Mouse (Mus musculus) ovary, postnatal 36 days (tissue): Measurements from ENCODE around the gene Gsg1l.
A peak's percentile ranks its signal among the peaks of the same experiment; 100 is the strongest.

Source experiments
- DNase-seq: peaks from one replicate; pipeline ENCODE4 v3.0.0; 2022; ENCODE audit warnings: low spot score, mixed read lengths

Gsg1l gene

DNA sequence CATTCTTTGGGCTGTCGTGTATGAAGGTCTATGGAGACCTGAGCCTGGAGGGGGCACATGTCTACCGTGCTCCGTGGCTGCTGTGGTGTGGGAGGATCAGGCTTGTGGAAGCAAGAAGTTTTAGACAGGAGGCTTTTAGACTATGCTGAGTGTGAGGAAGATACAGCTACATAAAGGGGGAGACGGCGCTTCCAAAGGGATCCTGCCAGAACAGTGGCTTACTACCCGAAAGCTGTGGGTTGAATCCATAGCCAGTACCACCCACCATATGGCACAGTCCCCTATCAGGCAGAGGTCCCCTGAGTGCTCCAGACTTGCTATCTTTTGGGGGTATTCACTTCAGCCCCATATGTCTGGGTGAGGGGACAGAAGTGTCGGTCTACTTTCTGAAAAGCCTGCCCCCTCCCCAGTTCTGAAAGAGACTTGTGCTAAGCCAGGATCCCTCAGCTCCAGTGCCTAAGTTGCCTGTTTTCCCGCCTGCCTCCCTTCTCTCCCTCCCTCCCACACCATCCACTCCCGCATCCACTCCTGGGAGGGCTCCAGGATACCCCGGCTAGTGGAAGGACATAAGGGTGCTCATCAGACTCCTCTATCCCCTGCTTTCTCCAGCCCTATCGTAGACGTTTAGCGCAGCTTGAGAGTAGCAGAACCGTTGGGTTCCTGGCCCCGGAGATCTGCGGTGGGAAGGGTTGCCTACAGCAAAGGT is 1.1 kb downstream of the Gsg1l start:
- no peak for DNase-seq

DNA sequence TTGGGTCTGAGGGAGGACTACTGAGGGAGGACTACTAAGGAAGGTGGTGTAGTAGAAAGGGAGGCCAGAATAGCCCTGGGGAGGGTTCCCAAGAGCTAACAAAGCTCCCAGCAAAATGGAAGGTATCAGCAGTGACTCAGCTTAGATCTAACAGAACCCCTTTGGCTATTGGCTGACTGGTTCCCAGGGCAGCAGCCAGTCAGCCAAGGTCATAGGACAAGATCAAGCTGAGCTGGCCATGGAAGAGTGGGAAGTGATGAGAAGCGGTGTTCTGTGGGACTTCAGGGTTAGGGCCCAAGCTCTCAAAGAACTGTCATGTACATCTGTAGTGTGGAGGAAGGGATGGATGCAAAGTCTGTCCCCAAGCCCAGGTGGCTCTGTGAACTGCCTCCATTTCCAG is 5.3 kb downstream of the Gsg1l start:
- no peak for DNase-seq

DNA sequence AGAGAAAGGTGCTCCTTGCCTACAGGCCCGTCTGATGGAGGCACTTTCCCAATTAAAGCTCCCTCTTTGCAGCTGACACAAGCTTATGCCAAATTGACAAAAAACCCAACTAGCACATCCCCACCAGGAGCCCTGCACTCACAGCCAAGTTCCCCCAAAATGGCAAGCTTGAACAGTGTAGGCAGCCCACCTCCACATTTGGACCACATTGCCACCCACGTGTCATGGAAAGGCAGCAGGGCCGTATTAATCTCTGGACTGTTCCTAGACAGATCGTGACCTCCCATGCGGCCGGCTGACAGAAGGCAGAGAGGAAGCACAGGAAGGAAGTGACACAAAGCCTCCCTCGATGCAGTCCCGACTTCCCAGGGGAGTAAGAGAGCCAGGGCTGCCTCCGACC is 7.2 kb downstream of the Gsg1l start:
- DNase-seq, result no peak

DNA sequence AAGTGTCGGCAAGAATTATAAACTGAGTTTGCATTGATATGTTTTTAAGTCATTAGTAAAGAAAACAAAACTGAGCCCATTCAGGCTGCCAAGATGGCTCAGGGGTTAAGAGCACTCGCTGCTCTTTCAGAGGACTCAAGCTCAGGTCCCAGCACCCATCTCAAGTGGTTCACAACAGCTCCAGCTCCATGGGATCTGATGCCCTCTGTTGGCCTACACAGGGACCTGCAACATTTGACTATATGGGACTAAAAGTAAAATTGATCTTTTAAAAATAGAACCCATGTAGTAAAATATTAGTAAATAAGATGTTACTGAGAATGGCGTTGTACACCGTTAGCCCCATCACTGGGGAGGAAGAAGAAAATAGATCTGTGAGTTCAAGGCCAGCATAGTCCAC is 11.9 kb downstream of the Gsg1l start:
- no peak for DNase-seq

DNA sequence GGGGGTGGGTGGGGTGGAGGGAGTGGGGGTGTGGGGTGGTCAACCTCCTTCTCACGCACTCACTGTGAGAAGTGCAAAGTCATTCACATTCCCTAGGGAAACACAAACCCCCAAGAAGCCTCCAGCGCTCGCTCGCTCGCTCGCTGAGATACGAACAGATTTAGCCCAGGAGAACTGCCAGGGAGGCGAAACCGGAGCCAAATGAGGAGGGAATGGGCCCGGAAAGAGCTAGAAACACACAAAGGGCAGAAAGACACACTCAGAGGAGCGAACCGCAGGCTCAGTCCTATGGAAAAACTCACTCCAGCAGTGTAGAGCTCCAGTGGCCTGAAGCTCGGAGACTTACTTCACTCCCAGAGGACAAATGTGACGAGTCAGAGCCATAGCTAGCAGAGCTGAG is 15.4 kb downstream of the Gsg1l start:
- DNase-seq, result peak; percentile 46

DNA sequence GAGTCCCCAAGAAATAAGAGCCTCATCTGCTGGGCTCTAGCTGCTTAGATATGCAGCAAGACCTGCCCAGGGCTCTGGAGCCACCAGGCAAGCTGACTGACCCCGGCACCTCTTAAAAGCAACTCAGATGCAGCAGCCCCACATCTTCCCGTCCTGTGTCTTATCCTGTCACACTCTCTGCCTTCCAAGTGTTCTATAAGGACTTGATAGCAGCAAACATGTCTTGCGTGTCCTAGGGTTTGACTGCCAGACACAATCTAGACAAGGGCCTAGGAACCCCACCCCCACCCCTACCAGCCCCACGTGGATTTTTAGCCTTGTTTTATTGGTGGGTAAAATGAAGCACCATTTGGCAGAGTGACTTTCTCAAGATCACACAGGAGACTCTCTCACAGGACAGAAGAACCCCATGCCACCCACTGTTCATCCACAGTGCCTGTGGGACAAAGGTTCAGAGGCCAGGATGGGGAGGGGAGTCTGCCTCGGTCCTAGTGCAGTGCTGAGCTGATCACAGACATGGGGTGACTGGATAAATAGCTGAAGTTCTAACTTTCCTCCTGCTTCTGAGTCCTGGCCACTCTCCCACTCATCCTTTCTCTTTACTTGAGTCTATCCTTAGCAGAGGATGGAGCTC is 16.9 kb downstream of the Gsg1l start:
- DNase-seq, result no peak

DNA sequence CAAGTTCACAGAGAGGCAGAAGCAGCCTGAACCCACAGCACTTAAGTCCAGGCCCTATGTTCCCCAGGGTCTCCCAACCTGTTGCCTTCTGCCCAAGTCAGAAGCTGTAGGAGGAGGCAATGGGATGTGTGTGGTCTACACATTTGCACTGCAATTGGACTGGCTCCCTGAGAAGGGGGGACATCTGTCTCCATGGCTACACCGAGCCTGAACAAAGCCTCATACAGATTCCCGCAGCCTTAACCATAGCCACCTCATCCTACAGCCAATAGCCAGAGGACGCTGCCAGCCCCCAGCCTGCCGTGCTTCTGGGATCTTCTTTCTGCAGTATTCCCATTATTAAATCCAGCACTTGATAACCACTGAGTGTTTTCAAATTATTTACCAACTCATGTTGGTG is 20.0 kb downstream of the Gsg1l start:
- DNase-seq, result no peak

DNA sequence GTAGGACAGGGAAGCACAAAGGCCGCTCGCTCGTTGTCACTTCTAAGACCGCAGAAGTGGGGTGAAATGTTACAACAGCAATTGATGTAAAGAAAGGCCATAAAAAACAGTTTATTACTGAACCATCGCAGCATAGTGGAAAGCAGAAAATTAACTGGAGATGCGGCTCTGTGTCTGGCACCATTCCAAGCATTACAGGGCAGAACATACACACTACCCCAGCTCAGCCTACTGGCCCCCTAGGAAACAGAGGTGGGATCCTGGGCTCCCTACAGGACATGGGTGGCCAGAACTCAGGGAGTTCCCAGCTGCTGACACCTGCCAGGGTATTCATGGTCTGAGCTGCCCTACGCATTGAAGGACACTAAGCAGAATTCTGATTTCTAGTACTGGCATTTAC is 23.3 kb downstream of the Gsg1l start:
- no peak for DNase-seq

DNA sequence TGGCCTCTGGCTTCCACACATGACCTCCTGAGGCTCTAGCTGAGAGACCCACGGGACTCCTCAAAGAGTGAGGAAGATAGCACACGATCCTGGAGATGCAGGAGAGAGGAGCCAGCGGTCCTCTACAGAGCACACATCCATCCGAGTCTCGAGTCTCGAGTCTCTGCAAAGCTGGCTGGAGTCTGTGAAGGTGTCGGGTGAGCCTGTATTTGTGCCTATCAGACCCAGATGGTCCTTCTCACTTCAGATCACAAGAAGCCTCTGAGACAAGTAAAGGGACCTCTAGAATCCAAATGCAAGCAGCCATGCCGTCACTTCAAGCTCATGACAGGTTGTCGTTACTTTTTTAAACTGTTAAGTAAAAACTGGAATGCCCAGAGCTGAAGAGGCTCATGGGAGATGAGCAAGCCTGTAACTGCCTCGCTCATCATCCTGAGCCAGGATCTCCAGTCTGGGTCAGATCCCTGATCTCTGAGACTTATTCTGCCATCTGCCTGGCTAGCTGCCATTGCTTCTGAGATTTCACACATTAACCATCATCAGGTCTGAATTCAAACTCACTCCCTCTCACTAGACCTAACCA is 24.8 kb downstream of the Gsg1l start:
- DNase-seq, result no peak

DNA sequence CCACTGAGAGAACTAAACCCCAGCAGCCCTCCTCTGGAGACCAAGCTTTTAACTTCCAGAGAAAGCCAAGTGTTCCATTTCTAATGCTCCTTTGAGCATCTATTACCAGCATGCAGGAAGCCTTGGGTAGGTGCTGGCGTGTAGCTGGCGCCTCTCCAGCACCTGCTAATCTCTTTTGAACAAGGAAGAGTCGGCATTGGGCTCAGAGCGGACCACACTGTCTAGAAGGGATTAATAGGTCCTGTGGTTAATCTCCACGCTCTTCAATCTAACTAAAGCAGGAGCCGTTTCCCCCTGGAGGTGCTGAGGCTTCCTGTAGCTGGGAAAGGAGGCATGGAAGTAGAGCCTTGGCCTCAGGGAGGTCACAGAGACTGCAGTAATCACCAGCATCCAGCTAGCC is 27.6 kb downstream of the Gsg1l start:
- DNase-seq, result no peak

DNA sequence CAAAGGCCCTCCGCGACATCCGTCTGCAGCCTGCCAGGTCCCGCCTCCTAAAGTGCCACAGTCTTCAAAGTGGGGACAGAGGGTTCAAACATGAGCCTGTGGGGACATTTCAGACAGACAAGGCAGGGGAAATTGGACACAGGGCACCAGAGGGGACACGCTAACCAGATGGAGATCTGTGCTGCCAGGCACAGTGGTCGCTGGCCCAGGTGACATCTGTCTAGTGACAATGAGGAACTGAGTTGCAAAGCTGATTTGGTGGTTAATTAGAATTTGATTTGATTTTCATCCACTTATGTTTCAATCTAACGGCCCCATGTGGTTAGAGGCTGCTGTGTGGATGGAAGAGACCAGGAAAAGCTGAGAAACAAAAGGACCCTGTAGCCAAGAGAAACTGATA is 28.6 kb downstream of the Gsg1l start:
- no peak for DNase-seq

DNA sequence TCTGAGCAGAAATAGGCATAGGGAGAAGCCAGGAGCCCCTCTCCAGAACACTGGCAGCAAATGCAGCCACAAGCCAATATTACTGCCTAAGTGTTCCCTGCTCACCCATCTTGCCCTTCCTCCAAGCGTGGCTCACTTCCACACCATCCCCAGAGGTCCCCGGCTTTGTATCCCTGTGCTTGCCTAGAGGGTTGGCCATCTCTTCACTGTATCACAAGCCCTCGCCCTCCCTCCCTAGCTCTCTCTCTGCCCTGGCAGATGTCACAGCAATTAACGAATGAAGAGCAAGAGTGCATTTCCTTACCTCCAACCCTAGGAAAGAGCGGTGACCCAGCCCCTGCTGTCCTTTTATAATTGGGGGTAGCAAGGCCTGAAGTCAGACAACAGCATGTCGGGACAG is 30.3 kb downstream of the Gsg1l start:
- no peak for DNase-seq

DNA sequence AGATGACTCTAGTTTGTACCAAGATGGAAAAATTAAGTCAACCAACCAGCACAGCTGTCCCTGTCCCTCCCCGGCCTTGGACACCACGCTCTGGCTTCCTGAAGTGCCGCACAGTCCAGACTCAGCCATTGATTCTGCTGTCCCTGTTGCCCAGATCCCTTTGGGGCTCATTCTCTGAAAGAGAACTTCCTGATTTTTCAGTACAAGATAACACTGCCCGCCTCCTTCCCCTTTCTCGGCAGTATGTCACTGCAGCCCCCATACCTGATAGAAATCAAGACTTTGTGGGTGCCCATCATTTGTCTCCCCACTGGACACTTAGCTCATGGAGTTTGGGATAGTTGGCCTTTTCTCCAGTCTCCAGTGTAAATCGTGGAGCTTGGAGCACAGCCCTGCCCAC is 37.1 kb downstream of the Gsg1l start:
- no peak for DNase-seq

DNA sequence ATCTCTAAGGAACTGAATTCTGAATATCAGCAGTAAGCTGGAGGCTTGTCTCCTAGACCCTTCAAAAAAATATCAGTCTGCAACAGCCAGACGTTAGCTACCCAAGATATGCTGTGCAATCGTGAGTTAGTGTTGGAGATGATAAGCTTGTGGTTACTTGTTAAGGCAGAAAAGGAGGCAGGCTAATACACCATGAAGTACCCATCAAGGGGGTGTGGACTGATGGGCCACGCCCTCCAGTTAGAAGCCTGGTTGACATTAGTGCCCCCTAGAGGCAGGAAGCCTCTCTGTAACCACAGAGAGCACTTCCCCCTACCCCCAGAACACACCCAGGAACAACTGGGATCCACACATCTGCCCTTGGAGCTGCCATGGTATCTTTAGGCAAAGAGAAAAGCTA is 39.9 kb downstream of the Gsg1l start:
- no peak for DNase-seq

DNA sequence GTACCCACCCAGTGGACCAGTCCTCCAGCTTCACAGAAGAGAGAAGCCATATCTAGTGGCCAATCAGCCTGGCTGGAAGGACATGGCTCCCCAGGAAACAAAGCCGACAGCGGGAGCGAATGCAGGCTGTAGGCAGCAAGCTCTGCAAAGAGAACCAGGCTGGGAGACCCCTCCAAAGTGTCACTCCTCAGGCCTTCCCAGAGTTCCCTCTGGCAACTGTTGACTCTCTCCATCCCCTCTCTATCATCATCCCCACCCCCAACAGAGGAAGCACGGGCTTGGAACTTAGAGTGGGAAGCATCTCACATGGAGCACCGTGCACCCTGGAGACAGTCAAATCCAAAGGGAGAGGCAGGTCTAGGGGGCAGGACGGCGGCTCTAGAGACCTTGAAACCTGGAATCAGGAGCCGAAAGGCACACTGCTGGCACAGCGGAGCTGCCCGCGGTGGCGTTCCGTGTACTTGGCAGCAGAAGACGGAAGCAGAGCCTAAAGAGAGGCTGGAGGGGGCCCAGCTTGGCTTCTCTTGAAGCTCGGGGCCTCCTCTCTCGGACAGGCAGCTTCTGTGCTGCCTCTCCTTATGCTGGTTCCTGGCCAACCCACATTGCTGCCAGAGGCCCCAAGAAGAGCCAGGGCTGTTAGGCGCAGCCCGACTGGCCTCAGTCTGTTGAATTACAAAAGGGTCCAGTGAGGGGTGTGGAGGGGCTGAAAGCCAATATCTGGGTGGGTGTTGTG is 41.3 kb downstream of the Gsg1l start:
- peak; percentile 53 for DNase-seq

DNA sequence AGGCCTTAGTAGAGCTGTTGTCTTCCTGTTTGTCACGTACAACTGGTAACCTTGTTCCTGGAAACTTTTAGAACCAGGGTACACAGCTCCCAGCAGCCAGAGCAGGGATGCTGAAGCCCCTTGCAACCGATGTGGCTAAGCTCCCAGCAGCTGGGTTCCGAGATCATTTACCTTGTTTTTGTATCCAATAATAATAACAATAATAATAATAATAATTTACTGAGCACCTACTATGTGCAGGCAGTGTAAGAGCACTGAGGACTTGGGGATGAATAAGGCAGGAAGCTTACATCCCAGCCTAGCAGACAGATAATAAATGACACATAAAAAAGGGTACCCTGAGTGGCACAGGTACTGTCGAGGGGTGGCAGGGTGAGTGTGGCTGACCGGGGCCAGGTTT is 42.4 kb downstream of the Gsg1l start:
- no peak for DNase-seq

DNA sequence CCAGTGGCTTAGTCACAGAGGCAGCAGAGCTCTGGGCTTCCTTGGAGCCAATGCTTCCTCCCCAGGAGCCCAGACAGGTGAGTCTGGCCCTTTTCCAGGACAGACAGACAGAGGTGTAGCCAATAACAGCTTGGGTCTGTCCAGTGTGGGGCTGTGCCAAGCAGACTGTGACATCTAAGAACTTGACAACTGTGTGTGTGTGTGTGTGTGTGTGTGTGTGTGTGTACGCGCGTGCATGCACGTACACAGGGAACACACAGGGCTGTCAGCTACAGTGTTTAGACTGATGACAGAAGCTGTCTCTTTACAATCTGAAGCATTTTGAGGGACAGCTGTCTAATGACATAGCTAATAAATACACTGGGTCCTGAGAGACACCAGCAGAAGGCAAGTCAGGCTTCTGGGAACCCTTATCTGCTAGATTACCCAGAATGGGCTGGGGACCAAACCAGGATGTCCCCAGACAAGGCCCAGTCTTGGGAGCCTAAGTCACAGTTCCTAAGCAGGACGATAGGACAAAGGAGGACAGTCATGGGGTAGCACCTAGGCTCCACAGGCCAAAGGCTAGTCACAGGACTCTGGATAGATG is 42.9 kb downstream of the Gsg1l start:
- DNase-seq, result no peak

DNA sequence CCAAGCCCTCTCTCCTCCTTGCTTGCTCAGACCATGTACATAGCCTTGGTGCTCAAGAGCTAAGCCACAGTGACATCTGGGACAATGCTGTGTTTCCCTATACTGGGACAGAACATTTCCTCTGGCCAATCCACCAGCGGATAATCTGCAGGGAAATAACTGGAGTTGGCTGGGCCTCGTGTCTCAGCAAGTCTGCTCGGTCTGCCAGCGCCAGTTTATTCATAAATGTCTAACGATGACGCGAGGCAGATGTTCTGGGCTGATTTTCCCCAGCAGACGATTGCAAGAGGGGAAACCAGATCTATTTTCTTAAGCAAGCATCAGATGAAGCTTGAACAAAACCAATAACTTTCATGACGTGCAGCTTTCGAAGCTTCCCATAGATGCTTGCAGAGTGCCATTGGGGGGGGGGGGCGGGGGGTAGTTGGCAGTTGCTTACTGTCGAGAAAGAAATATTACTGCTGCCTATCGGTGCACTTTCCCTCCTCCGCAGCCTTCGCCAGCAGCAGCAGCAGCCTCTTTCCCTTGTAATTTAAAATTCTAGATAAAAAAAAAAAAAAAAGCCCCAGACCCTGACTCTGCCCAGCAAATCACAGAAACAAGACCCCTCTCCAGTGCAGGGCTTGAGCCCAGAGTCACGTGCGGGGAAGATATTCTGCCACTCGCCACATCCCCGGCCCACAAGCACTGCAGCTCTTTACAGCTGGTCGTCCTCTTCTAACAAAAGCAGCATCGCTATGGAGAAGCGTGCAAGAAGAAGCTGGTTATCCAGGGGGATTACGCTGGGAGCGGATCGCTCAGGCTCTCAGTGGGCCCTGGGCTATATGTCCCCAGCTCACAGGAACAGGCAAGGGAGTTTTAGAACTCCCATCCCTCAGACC is 43.6 kb downstream of the Gsg1l start:
- no peak for DNase-seq

DNA sequence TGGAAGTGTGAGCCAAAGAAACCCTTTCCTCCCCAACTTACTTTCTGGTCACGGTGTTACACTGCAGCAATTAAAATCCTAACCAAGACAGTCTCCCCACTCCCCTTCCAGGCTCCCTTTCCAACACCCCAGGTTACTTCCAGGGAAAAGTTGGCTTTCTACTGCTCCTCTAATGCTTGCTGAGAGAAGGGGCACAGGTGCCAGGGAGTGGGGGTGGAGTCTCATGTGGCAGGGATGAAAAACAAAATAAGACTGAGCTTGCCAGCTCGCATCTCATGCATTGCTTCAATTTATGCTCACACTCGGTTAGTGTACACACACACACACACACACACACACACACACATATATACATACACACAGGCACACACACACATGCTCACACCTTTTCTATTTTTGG is 46.9 kb downstream of the Gsg1l start:
- no peak for DNase-seq

DNA sequence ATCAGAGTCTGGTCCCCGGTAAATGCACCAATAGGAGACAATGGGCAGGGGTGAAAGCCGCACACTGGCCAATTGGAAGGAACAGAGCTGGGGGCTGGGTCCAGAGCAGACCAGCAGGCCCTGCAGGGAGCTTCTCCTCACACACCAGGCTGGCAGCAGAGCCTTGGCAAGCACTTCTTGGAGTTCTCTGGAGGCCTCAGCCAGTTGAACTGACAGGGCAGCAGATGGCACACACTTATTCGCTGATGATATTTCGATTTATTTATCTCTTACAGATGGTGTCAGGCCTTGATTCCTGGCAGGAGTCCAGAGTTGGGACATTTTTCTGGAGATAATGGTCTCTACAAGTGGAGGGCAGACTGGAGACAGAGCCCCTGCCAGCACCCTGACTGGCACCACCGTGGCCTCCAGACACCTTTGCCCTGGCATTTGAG is 49.4 kb downstream of the Gsg1l start:
- DNase-seq, result no peak

DNA sequence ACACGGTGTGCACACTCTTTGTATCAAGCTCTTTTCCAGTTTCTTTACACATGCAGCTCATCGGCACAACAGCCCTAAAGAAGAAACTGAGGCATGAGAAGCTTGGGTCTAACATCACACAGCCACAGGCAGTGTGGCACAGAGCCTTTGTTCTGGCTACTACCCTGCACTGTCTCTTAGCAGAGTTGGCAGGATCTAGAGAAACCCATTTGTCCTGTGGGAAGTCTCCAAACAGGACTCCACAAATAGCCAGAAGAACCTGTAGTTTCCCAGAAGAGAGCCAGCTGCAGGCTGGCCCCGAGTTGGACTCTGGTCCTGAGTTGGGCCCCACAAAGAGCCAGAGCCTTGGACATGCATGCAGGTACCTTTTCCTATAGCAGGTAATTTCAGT is 49.9 kb downstream of the Gsg1l start:
- DNase-seq, result no peak
